Mouse (Mus musculus): ENCODE data around the gene Hnf1b.

DNA sequence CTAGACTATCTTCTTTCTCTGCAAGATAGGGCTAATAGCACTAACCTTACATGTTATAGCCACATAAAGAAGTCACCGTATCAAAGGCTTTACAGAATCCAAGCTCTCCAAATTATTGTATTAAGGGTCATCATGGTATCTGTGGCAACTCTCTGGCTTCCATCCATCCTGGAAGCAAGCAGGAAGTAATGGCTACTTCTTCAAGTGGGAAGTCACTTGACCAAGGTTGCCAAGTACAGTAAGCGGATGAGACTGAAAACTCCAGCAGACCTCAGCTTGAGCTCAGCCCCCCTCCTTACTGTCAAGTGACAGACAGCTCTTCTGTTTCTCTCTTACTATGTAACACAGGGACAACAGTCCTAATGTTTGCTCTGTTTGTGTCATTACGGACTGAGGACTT is 36.9 kb downstream of the Hnf1b start:
- TF ChIP-seq POLR2A (IDR thresholded peaks at IDR 0.05; ENCODE audit: low read depth, low read length) (no peak), CTCF (IDR thresholded peaks at IDR 0.05; ENCODE audit: extremely low read depth, insufficient read depth, insufficient read length, insufficient replicate concordance) (no peak)
